Mouse (Mus musculus) hindbrain, embryonic 16.5 days (tissue): ENCODE measurements around the gene Dnase1l1. TPM values are rescaled to one million over a fixed set of nuclear protein-coding genes. Genes with fewer than 3 reads are reported as not detected.

Experiments used
- ATAC-seq: fragments of 200-750 bp; cut with Nextera tagmentation; 2 replicates; pipeline ENCODE4 v1.8.0; 2017; ENCODE audit warnings: moderate TSS enrichment, moderate library complexity
- H3K27ac ChIP-seq: fragments of 300-500 bp; sonication (generic); 2 replicates; pipeline ENCODE4 v1.5.1; 2014; ENCODE audit warnings: low read depth, mild to moderate bottlenecking, control low read depth, low read length, moderate library complexity
- H3K27me3 ChIP-seq: fragments of 300-500 bp; sonication (generic); replicated peaks from 2 replicates; pipeline ENCODE4 v1.6.1; 2014; ENCODE audit warnings: low read length; ENCODE audit not compliant: control insufficient read depth, insufficient read depth
- H3K36me3 ChIP-seq: fragments of 300-500 bp; sonication (generic); 2 replicates; pipeline ENCODE4 v1.6.1; 2014; ENCODE audit warnings: mild to moderate bottlenecking, low read length, moderate library complexity, mixed read lengths; ENCODE audit not compliant: control insufficient read depth, insufficient read depth
- H3K4me1 ChIP-seq: fragments of 300-500 bp; sonication (generic); 2 replicates; pipeline ENCODE4 v1.6.1; 2014; ENCODE audit warnings: low read depth, low read length; ENCODE audit not compliant: control insufficient read depth, insufficient read depth
- H3K4me2 ChIP-seq: fragments of 300-500 bp; sonication (generic); 2 replicates; pipeline ENCODE4 v1.6.1; 2014; ENCODE audit warnings: mild to moderate bottlenecking, low read length, control low read depth, moderate library complexity
- H3K4me3 ChIP-seq: fragments of 300-500 bp; sonication (generic); 2 replicates; pipeline ENCODE4 v1.5.1; 2014; ENCODE audit warnings: mild to moderate bottlenecking, low read length, control low read depth, moderate library complexity
- H3K9ac ChIP-seq: fragments of 300-500 bp; sonication (generic); 2 replicates; pipeline ENCODE4 v1.6.1; 2014; ENCODE audit warnings: low read depth, mild to moderate bottlenecking, control low read depth, low read length, moderate library complexity
- H3K9me3 ChIP-seq: fragments of 300-500 bp; sonication (generic); 2 replicates; pipeline ENCODE4 v1.6.1; 2014; ENCODE audit warnings: mild to moderate bottlenecking, low read length, moderate library complexity; ENCODE audit not compliant: control insufficient read depth
- WGBS: fragments of 180-500 bp; shearing (Covaris S2); extraction: QIAGEN DNeasy Blood & Tissue Kit; methylation state at CpG from one replicate; pipeline ENCODE4 v1.1.7; 2014; 5-methylcytosine and 5-hydroxymethylcytosine counted together
- polyA plus RNA-seq: library from polyadenylated mRNA; unstranded; fragments of >200 nt; fragmentation: Nextera tagmentation; extraction: Ambion mirVana; gene quantifications from 2 replicates; pipeline ENCODE4 v1.2.1, GENCODE M21; 2015

Dnase1l1 gene
- polyA plus RNA-seq, 1 experiment from 2014 or later: 4.4 TPM

DNA sequence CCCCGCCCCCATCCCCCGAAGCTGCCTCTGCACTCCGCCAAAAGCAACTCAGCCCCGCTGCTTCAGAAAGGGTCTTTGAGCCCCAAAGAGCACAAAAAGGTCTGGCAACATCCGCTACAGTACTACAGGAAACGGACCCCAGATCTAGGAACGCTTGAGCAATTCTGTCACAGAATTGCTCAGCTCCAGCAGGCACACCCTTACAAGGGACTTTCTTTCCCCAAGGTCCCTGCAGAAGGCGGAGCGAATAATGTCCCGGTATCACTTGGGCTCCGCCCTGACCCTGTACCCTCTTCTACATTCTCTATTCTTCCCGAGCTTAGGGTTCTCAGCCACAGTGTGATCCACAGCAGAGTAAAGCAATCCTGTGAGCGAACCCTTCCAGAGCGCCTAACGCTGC, 35.4 kb downstream of the Dnase1l1 start:
- peak overlapping the region; percentile 50 for H3K9ac ChIP-seq

DNA sequence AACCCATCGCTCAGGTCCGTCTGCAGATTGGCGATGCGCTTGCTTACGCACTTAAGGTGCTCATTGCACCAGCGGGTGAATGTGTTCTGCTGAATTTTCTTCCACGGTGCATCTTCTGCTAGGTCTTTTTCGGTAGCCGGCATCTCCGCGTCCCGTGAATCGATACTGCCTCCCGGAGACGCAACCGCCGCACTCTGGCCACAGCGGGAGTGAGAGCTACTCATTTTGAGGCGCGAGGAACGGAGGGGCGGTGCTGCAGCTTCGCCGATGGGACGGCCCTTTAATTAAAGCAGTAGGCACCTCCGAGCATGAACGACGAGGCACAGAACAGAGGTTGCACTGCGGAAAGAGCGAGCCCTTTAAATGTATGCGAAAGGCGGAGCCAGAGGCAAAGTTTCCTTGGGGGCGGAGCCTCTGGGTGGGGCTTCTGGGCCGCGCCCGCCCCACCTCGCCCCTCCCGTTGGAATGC, 35.9 kb downstream of the Dnase1l1 start:
- ATAC-seq: peak; percentile 91
- Histone ChIP-seq H3K9me3 (no peaks in the 10 kb centered on the region), H3K27ac (peak overlapping the region; percentile 83), H3K4me1 (peaks cover 11% of the 10 kb centered on the region), H3K4me3 (peak overlapping the region; percentile 58), H3K36me3 (peaks cover 6% of the 10 kb centered on the region; the same call in 1 of the 2 replicates), H3K9ac (peak overlapping the region; percentile 74), H3K4me2 (peak overlapping the region; percentile 57), H3K27me3 (no peaks in the 10 kb centered on the region)
- 15% methylated on average over 35 of the region's 38 CpGs for WGBS

More for the DNA sequence above, 35.4 kb downstream of the Dnase1l1 start:
- peak overlapping the region; percentile 36; the same call in 1 of the 2 replicates for H3K27ac ChIP-seq
- H3K4me1 ChIP-seq: peaks cover 11% of the 10 kb centered on the region
- peak overlapping the region; percentile 58 for H3K4me3 ChIP-seq
- H3K4me2 ChIP-seq: peak overlapping the region; percentile 57
- H3K27me3 ChIP-seq: no peaks in the 10 kb centered on the region
- H3K36me3 ChIP-seq: peaks cover 6% of the 10 kb centered on the region; the same call in 1 of the 2 replicates
- H3K9me3 ChIP-seq: no peaks in the 10 kb centered on the region
- WGBS: 41% methylated on average over 8 of the region's 15 CpGs
- peak; percentile 49 for ATAC-seq

DNA sequence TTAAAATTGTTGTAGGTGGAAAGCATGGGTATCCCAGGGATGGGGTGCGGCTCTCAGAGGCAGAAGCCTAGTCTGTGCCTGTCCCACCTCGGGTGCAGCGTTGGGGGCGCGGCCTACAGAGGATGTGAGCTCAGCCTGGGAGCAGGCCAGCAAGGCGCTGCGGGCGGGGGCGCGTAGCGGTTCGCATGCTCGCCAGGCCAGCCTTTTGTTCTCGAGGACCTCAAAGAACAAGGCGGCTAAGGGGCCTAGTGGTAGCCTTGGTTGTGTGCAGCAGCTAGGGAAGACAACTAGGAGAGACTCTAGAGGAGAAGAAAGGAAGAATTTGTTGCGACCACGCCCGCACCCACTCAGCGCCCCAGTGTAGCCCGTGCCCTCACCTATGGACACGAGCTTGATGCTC, 36.5 kb downstream of the Dnase1l1 start:
- peak overlapping the region; percentile 74 for H3K9ac ChIP-seq
- H3K4me2 ChIP-seq: peak overlapping the region; percentile 49
- 23% methylated on average over 21 of the region's 21 CpGs for WGBS
- H3K4me1 ChIP-seq: peaks cover 11% of the 10 kb centered on the region
- H3K4me3 ChIP-seq: peak overlapping the region; percentile 58
- H3K9me3 ChIP-seq: no peaks in the 10 kb centered on the region
- H3K36me3 ChIP-seq: peaks cover 9% of the 10 kb centered on the region
- no peaks in the 10 kb centered on the region for H3K27me3 ChIP-seq
- H3K27ac ChIP-seq: peak overlapping the region; percentile 83
- ATAC-seq: peak; percentile 45

DNA sequence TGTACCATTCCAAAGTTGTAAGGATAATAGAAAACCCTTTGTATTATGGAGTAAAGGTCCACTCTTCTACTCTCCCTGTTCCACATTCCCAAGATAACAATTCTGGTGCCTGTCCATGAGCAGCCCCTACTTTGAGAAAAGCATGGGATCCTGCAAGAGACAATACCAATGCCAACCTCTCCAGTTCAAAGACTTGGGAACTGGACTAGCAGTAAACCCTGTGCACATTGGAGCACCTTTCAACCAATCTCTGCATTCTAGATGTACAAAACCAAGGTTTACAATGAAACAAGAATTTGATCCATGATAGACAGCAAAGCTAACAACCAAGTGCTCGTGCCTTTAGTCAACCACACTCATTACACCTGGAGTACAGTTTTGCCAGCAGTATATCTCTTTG, 37.0 kb downstream of the Dnase1l1 start:
- H3K9me3 ChIP-seq: no peaks in the 10 kb centered on the region
- peak overlapping the region; percentile 1; the same call in 1 of the 2 replicates for H3K27ac ChIP-seq
- no peak for ATAC-seq
- peak overlapping the region; percentile 74 for H3K9ac ChIP-seq
- 23% methylated on average over 1 of the region's 1 CpGs for WGBS
- H3K4me3 ChIP-seq: peak overlapping the region; percentile 58
- no peaks in the 10 kb centered on the region for H3K27me3 ChIP-seq
- H3K4me1 ChIP-seq: peaks cover 11% of the 10 kb centered on the region
- peak overlapping the region; percentile 49 for H3K4me2 ChIP-seq
- peaks cover 14% of the 10 kb centered on the region for H3K36me3 ChIP-seq

DNA sequence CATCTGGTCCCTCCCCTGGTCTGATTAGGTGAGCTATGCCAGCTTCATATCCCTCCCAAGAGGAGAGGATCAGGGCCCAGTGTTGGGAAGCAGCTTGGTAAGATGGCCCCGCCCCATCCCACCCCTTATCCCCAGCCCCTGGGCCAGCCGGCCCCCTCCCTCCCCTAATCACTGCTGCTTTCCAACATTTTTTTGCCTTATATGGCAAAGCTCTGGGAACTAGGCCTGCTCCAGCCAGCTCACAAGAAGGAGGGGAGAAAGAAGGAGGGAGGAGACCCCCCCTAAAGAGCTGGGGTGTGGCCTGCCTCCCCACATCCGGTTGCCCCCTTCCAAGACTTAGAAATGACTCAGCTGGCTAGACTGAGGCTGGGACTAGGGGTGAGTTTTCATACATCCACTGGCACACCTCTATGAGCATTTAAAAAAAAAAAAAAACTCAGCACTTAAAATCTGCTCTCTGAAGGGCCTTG, 37.5 kb downstream of the Dnase1l1 start:
- peak overlapping the region; percentile 40; the same call in 1 of the 2 replicates for H3K27ac ChIP-seq
- H3K36me3 ChIP-seq: peaks cover 16% of the 10 kb centered on the region
- no peaks in the 10 kb centered on the region for H3K27me3 ChIP-seq
- ATAC-seq: peak; percentile 50
- peak overlapping the region; percentile 49 for H3K4me2 ChIP-seq
- H3K4me3 ChIP-seq: peak overlapping the region; percentile 58
- H3K9ac ChIP-seq: peak overlapping the region; percentile 74; the same call in 1 of the 2 replicates
- WGBS: 38% methylated on average over 3 of the region's 3 CpGs
- H3K4me1 ChIP-seq: peaks cover 11% of the 10 kb centered on the region
- H3K9me3 ChIP-seq: no peaks in the 10 kb centered on the region

DNA sequence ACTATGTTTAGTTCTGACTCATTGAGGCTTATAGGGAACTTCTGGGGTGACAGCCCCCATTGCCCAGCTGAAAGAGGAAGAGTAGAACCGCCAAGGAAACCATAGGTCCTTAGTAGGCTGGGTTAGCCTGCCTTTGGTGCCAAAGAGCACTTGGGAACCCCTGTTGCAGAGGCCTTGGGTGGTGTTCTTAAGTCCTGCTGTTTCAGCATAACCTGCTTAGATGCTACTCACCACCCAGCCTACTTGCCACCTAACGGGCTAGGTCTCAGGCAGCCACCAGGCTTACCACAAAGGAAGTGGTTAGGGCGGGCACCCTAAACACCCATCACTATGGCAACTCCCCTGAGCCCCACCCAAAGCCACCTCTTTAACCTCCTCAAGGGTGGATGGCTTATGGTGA, 38.3 kb downstream of the Dnase1l1 start:
- no peak for ATAC-seq
- Histone ChIP-seq H3K27ac (no peak overlapping the region), H3K9me3 (no peaks in the 10 kb centered on the region), H3K4me1 (peaks cover 11% of the 10 kb centered on the region), H3K4me3 (peak overlapping the region; percentile 58), H3K9ac (no peak overlapping the region), H3K4me2 (peak overlapping the region; percentile 49), H3K36me3 (peaks cover 20% of the 10 kb centered on the region), H3K27me3 (no peaks in the 10 kb centered on the region)
- 70% methylated on average over 3 of the region's 3 CpGs for WGBS

DNA sequence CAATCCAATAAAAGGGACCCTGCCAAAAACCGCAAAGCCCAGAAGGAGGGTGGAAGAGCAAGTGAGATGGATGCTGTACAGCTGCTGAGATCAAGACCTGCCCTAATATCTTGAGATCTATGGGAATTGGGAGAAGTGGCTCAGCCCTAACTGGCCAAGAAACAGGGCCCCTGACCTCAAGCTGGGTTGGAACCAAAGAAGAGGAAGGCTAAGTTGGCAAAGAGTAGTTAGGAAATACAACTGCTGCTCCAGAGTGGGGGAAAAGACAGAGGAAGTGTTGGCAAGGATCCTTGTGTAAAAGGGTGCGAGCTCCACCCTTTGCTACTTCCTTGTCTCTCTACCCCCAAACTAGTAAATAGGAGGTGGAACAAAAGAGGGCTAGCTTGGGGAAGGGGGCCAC, 38.7 kb downstream of the Dnase1l1 start:
- Histone ChIP-seq H3K4me3 (peak overlapping the region; percentile 58; the same call in 1 of the 2 replicates), H3K27me3 (no peaks in the 10 kb centered on the region), H3K9me3 (no peaks in the 10 kb centered on the region), H3K9ac (no peak overlapping the region), H3K27ac (no peak overlapping the region), H3K36me3 (peaks cover 20% of the 10 kb centered on the region), H3K4me1 (peaks cover 11% of the 10 kb centered on the region), H3K4me2 (peak overlapping the region; percentile 49)
- 76% methylated on average over 2 of the region's 2 CpGs for WGBS
- ATAC-seq: no peak

DNA sequence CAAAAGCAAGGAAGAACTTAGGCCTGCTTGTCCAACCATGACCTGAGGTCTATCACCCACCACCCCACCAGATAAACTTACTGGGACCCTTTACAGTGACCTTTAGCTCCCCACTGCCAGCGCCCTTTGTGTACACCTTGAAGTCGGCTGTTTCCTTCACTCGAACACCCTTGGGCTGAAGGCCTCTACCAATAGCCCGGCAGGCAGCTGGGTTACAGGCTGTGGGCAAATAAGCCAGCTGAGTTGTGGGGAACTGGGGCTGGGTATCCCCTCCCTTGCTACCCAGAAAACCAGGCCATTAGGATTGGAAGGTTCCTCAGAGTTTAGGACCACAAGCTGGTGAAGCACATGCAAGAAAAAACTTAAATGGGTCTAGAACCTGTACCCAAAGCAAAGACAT, 41.8 kb downstream of the Dnase1l1 start:
- 92% methylated on average over 4 of the region's 4 CpGs for WGBS
- no peak overlapping the region for H3K4me3 ChIP-seq
- no peak overlapping the region for H3K4me2 ChIP-seq
- H3K9me3 ChIP-seq: no peaks in the 10 kb centered on the region
- H3K27ac ChIP-seq: no peak overlapping the region
- H3K27me3 ChIP-seq: no peaks in the 10 kb centered on the region
- ATAC-seq: no peak
- no peak overlapping the region for H3K9ac ChIP-seq
- H3K4me1 ChIP-seq: peaks cover 11% of the 10 kb centered on the region
- peaks cover 37% of the 10 kb centered on the region for H3K36me3 ChIP-seq

DNA sequence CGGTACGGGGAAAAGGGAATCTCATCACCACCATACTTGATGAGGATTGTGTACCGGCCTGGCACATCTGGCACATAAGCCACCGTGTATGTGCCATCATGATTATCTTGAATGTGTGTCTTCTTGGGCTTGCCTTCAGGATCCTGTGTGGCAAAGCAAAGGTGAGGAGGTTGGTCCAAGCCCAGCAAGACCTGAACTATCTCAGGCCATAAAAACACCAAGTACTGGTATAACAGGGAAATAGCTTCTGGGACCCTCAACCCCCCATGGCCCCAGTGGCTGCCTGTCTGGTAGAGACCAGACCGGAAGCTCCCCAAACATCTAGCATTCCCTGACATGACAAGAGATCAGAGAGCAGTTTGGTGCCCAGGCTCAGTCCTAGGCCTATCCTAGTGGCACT, 48.9 kb downstream of the Dnase1l1 start:
- Histone ChIP-seq H3K4me1 (no peaks in the 10 kb centered on the region), H3K36me3 (peaks cover 45% of the 10 kb centered on the region), H3K9ac (no peak overlapping the region), H3K27me3 (no peaks in the 10 kb centered on the region), H3K4me2 (no peak overlapping the region), H3K27ac (no peak overlapping the region), H3K9me3 (no peaks in the 10 kb centered on the region), H3K4me3 (no peak overlapping the region)
- 93% methylated on average over 5 of the region's 5 CpGs for WGBS
- no peak for ATAC-seq
